Mouse (Mus musculus): ENCODE measurements around the gene Mttp. TPM values are rescaled to one million over a fixed set of nuclear protein-coding genes. Genes with fewer than 3 reads are reported as not detected.
"Not testable (repeated sequence)": the region's sequence is repeated elsewhere in the genome, so short reads cannot be mapped to it uniquely, and the experiment has no call there.

The Mttp gene
- polyA plus RNA-seq, 1 experiment from 2014 or later = 228 TPM

DNA sequence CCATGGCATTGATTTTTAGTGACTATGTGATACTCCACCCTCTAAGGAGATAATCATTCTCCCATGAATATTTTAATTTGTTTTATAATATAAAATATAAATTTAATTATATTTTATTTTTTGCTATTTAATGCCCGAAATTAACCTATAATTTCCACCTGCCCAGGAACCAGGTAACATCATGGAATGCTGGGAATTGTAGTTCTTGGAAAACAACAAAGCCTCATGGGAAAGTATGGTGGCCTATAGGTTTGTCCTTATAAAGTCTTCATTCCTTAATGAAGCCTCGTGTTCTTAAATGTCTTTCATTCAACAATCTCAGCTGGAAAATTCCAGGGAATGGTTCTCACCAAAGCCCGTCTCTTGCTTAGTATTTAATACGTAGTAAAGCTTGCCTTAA, 10.3 kb upstream of the Mttp start:
- no peaks in the 10 kb centered on the region for H3K4me1 ChIP-seq (replicated peaks)
- no peak overlapping the region for H3K27ac ChIP-seq
- H3K36me3 ChIP-seq = peaks cover 3% of the 10 kb centered on the region; the same call in 1 of the 2 replicates
- H3K9ac ChIP-seq = no peak overlapping the region
- H3K4me3 ChIP-seq (replicated peaks) = no peak overlapping the region
- 89% methylated on average over 4 of the region's 4 CpGs for WGBS
- no peak overlapping the region for H3K4me2 ChIP-seq (replicated peaks)
- no peaks in the 10 kb centered on the region for H3K9me3 ChIP-seq
- no peaks in the 10 kb centered on the region for H3K27me3 ChIP-seq (replicated peaks)
- no peak for ATAC-seq

DNA sequence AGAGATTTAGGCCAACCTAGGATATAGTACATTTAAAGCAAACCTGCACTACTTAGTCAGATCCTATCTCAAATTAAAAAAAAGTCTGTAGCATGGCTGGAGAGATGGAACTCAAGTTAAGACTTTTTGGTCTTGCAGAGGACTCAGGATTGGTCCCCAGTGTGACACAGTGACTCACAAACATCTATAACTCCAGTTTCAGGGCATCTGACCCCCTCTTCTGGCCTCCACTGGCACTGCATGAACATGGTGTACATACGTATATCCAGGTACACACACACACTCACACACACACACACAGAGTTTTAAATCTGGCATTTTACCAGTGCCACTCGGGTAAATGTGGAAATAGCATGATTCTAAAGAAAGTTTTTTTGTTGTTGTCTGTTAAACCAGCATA, 4.0 kb upstream of the Mttp start:
- Histone ChIP-seq H3K9ac (no peak overlapping the region), H3K9me3 (no peaks in the 10 kb centered on the region), H3K4me3 (replicated peaks) (no peak overlapping the region), H3K36me3 (peaks cover 9% of the 10 kb centered on the region; the same call in 1 of the 2 replicates), H3K27ac (no peak overlapping the region), H3K4me2 (replicated peaks) (no peak overlapping the region), H3K4me1 (replicated peaks) (no peaks in the 10 kb centered on the region), H3K27me3 (replicated peaks) (no peaks in the 10 kb centered on the region)
- 93% methylated on average over 2 of the region's 2 CpGs for WGBS
- ATAC-seq = no peak

GRCm38 (mm10) chr3:138144060-138144641, 617 bp downstream of the Mttp start:
- peak overlapping the region; percentile 100 for H3K27ac ChIP-seq
- peak overlapping the region; percentile 52 for H3K4me3 ChIP-seq (replicated peaks)
- peak overlapping the region; percentile 72 for H3K4me2 ChIP-seq (replicated peaks)
- H3K9ac ChIP-seq = peak overlapping the region; percentile 85
- H3K9me3 ChIP-seq = no peaks in the 10 kb centered on the region
- no peaks in the 10 kb centered on the region for H3K27me3 ChIP-seq (replicated peaks)
- under 1% methylated on average over 18 of the region's 18 CpGs for WGBS
- no peak for ATAC-seq
- 0 out of 2 replicates have a peak, but pooled peaks cover 3% of the 10 kb centered on the region for H3K36me3 ChIP-seq
- 0 out of 2 replicates have a peak, but pooled peaks cover 2% of the 10 kb centered on the region for H3K4me1 ChIP-seq (replicated peaks)

GRCm38 (mm10) chr3:138143315-138144059, 1.3 kb downstream of the Mttp start, which contains the start of gene Trmt10a:
Gene Trmt10a (plus strand): TSS chr3:138143448.
- H3K9me3 ChIP-seq = no peaks in the 10 kb centered on the region
- ATAC-seq = peak; percentile 99
- H3K9ac ChIP-seq = peak within 1 kb of the TSS; percentile 85
- peak within 1 kb of the TSS; percentile 72 for H3K4me2 ChIP-seq (replicated peaks)
- WGBS = under 1% methylated on average over 70 of the region's 70 CpGs
- H3K36me3 ChIP-seq = no peaks in the 10 kb centered on the region
- peak within 1 kb of the TSS; percentile 100 for H3K27ac ChIP-seq
- H3K4me3 ChIP-seq (replicated peaks) = peak within 1 kb of the TSS; percentile 52
- H3K27me3 ChIP-seq (replicated peaks) = no peaks in the 10 kb centered on the region
- H3K4me1 ChIP-seq (replicated peaks) = 0 out of 2 replicates have a peak, but pooled peaks cover 2% of the 10 kb centered on the region

DNA sequence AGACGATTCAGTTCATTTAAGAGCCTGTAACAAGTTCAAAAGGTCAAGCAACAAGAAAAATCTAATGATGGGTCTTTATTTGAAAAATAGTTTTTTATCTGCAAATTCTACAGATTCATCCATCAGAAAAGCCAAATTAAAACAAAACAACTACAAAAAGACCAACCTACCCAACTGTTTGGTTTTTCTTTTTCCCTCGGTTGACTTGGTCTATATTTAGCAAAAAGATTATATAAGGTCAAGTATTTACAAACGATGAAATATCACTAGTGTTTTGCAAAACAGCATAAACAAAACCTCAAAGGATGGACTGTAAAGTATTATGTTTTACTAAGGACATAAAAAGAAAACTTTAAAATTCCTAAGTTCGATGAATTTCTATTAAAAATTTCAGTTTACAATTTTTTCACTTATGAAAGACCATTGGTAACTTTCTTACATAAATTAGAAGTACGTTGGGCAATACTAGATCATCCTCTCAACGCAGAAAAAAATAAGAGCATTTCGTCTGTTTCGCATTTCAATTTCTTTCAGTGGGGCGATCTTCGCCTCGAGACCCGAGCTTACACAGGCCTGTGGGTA, 1.9 kb downstream of the Mttp start:
- Histone ChIP-seq H3K4me3 (replicated peaks) (peak overlapping the region; percentile 52), H3K9ac (0 out of 2 replicates have a peak overlapping the region, but pooled peaks have one; percentile 32)

DNA sequence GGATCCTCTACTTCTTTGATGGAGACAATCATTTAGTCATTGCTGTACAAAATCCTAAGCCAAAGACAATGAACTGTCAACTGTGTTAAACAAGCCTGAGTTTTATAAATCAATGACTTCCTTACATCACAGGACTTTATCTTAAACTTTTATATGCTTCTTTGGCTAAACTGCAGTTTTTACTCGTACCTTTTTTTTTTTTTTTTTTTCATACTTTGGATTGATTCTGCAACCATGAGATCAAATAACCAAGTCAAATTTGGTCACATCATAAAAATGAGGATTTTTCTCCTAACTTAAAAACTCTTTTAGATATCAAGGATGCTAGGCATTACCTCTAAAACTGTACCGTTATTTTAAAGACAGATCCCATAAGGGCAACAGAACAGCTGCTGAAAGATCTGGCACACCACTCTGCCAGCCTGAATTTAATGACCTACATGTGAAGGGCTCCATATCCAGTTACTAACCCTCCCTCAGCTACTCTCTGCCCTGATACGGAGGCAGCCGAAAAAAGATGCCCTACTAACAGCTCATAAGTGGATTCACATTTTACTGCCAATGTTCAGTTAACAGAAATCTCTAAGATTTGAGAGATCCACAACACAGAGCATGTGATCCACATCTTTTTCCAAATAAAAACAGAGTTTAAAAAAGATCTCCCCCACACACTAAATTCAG, 2.6 kb downstream of the Mttp start:
- Histone ChIP-seq H3K36me3 (no peaks in the 10 kb centered on the region), H3K4me1 (replicated peaks) (0 out of 2 replicates have a peak, but pooled peaks cover 2% of the 10 kb centered on the region), H3K9ac (no peak overlapping the region), H3K4me3 (replicated peaks) (no peak overlapping the region), H3K9me3 (no peaks in the 10 kb centered on the region), H3K4me2 (replicated peaks) (peak overlapping the region; percentile 41), H3K27me3 (replicated peaks) (no peaks in the 10 kb centered on the region), H3K27ac (no peak overlapping the region)
- WGBS = 64% methylated on average over 4 of the region's 4 CpGs
- no peak for ATAC-seq

More for the DNA sequence above, 1.9 kb downstream of the Mttp start:
- Histone ChIP-seq H3K36me3 (no peaks in the 10 kb centered on the region), H3K27ac (peak overlapping the region; percentile 100), H3K9me3 (no peaks in the 10 kb centered on the region), H3K27me3 (replicated peaks) (no peaks in the 10 kb centered on the region), H3K4me1 (replicated peaks) (0 out of 2 replicates have a peak, but pooled peaks cover 2% of the 10 kb centered on the region), H3K4me2 (replicated peaks) (peak overlapping the region; percentile 72)
- WGBS = 3% methylated on average over 12 of the region's 12 CpGs
- ATAC-seq = no peak

DNA sequence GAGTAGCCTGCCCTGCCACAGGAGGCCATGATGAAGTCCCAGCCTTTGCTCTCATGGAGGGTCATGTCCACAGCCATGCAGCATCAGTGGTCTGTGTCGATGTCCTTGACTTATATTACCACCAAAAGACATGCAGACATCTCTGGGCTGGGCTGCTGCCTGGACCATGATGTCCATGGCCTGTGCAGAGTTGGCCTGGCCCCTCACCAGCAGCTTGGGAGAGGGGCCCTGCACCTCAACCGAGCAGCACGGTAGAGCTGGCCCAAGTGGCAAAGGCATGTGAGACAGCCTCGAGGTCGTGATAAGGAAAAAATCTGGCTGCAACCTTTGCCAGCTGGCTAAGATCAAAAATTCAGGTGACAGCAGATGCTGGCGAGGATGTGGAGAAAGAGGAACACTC, 5.1 kb downstream of the Mttp start:
- Histone ChIP-seq H3K4me1 (replicated peaks) (0 out of 2 replicates have a peak, but pooled peaks cover 2% of the 10 kb centered on the region), H3K36me3 (no peaks in the 10 kb centered on the region), H3K9me3 (no peaks in the 10 kb centered on the region), H3K4me3 (replicated peaks) (no peak overlapping the region), H3K27ac (no peak overlapping the region), H3K4me2 (replicated peaks) (no peak overlapping the region), H3K27me3 (replicated peaks) (no peaks in the 10 kb centered on the region), H3K9ac (no peak overlapping the region)
- WGBS = 86% methylated on average over 6 of the region's 6 CpGs
- ATAC-seq = no peak

DNA sequence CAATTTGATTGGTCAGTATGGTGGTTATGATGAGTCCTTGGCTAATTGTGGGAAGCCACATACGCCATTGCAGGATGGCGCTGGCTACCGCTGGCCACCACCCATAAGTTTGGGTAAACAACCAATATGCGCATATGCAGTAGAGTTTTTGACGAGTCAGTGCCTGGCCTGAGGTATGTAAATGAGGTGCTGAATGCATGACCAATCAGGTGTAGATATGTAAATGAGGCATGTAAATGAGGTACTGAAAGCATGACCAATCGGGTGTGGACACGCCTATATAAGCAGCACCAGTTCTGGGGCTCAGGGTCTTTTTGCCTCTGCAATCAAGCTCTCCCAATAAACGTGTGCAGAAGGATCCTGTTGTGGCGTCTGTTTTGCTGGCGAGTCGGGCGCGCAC, 6.6 kb downstream of the Mttp start:
- H3K27ac ChIP-seq; ATAC-seq; H3K4me1 ChIP-seq (replicated peaks); H3K9me3 ChIP-seq; H3K4me3 ChIP-seq (replicated peaks); H3K4me2 ChIP-seq (replicated peaks); H3K9ac ChIP-seq; H3K36me3 ChIP-seq; H3K27me3 ChIP-seq (replicated peaks): not testable (repeated sequence)
- WGBS = 94% methylated on average over 13 of the region's 13 CpGs

GRCm38 (mm10) chr3:138134528-138134927, 10.2 kb downstream of the Mttp start:
- Histone ChIP-seq H3K36me3 (no peaks in the 10 kb centered on the region), H3K4me1 (replicated peaks) (no peaks in the 10 kb centered on the region), H3K4me2 (replicated peaks) (no peak overlapping the region), H3K27me3 (replicated peaks) (no peaks in the 10 kb centered on the region), H3K4me3 (replicated peaks) (no peak overlapping the region), H3K9me3 (no peaks in the 10 kb centered on the region), H3K9ac (no peak overlapping the region), H3K27ac (no peak overlapping the region)
- 66% methylated on average over 1 of the region's 1 CpGs for WGBS
- ATAC-seq = peak; percentile 46

DNA sequence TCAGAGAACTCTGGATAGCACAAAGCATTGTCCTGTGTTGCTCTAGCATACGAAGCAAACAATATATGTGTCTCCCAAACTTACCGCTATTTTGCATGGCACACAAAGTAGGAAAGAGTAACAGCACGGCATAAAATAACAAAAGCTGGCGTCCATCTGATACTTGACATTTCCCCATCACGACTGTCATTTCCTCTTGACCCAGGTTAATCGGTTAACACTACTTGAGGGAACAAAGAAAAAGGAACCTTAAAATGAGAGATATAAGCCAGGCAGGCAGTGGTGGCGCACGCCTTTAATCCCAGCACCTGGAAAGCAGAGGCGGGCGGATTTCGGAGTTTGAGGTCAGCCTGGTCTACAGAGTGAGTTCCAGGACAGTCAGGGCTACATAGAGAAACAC, 10.9 kb downstream of the Mttp start:
- 88% methylated on average over 11 of the region's 11 CpGs for WGBS
- ATAC-seq = no peak
- no peaks in the 10 kb centered on the region for H3K27me3 ChIP-seq (replicated peaks)
- H3K36me3 ChIP-seq = no peaks in the 10 kb centered on the region
- H3K4me2 ChIP-seq (replicated peaks) = no peak overlapping the region
- no peaks in the 10 kb centered on the region for H3K9me3 ChIP-seq
- peak overlapping the region; percentile 33; the same call in 1 of the 2 replicates for H3K27ac ChIP-seq
- no peaks in the 10 kb centered on the region for H3K4me1 ChIP-seq (replicated peaks)
- H3K9ac ChIP-seq = no peak overlapping the region
- no peak overlapping the region for H3K4me3 ChIP-seq (replicated peaks)

- Histone ChIP-seq H3K9ac (no peak overlapping the region), H3K4me2 (replicated peaks) (no peak overlapping the region), H3K36me3 (no peaks in the 10 kb centered on the region), H3K9me3 (no peaks in the 10 kb centered on the region), H3K27me3 (replicated peaks) (no peaks in the 10 kb centered on the region), H3K4me3 (replicated peaks) (no peak overlapping the region), H3K27ac (peak overlapping the region; percentile 56; the same call in 1 of the 2 replicates), H3K4me1 (replicated peaks) (no peaks in the 10 kb centered on the region)
- ATAC-seq = peak; percentile 69
- 73% methylated on average over 8 of the region's 8 CpGs for WGBS
These were observed 11.3 kb downstream of the Mttp start for GRCm38 (mm10) chr3:138133463-138133862.

- no peaks in the 10 kb centered on the region for H3K4me1 ChIP-seq (replicated peaks)
- no peaks in the 10 kb centered on the region for H3K36me3 ChIP-seq
- WGBS = 37% methylated on average over 9 of the region's 9 CpGs
- H3K27me3 ChIP-seq (replicated peaks) = no peaks in the 10 kb centered on the region
- peak overlapping the region; percentile 26 for H3K4me3 ChIP-seq (replicated peaks)
- H3K9me3 ChIP-seq = no peaks in the 10 kb centered on the region
- H3K27ac ChIP-seq = peak overlapping the region; percentile 52
- ATAC-seq = peak; percentile 75
- no peak overlapping the region for H3K4me2 ChIP-seq (replicated peaks)
- no peak overlapping the region for H3K9ac ChIP-seq
These were observed 13.6 kb downstream of the Mttp start for GRCm38 (mm10) chr3:138131168-138131567.

Measured in intestine, embryonic 15.5 days (tissue).